Mouse (Mus musculus) olfactory bulb, adult 2 months (tissue): ENCODE measurements around the gene Plac9b. TPM values are rescaled to one million over a fixed set of nuclear protein-coding genes. Genes with fewer than 3 reads are reported as not detected.
"Not testable (repeated sequence)": the region's sequence is repeated elsewhere in the genome, so short reads cannot be mapped to it uniquely, and the experiment has no call there.

Experiments
- H3K27ac ChIP-seq: fragments of 200-500 bp; 2 replicates; pipeline ENCODE4 v1.5.1; 2012; ENCODE audit warnings: low read depth, low read length; ENCODE audit not compliant: insufficient read depth
- H3K4me1 ChIP-seq: fragments of 200-500 bp; 2 replicates; pipeline ENCODE4 v1.6.1; 2012; ENCODE audit warnings: low read length; ENCODE audit not compliant: control insufficient read depth, insufficient read depth
- H3K4me3 ChIP-seq: fragments of 200-500 bp; 2 replicates; pipeline ENCODE4 v1.5.1; 2012; ENCODE audit warnings: mild to moderate bottlenecking, low read depth, low read length, moderate library complexity; ENCODE audit not compliant: insufficient read depth
- WGBS: fragments of 180-500 bp; shearing (Covaris S2); methylation state at CpG from one replicate; pipeline ENCODE4 v1.1.7; 2018; 5-methylcytosine and 5-hydroxymethylcytosine counted together
- polyA plus RNA-seq: library from polyadenylated mRNA; stranded (reverse); fragments of >200 nt; gene quantifications from 2 replicates; pipeline ENCODE4 v1.2.4, GENCODE M21; 2012; ENCODE audit warnings: low replicate concordance; ENCODE audit not compliant: missing spikeins, insufficient read depth, insufficient read length

The Plac9b gene
- polyA plus RNA-seq, 1 experiment = not detected

- not testable (repeated sequence) for H3K4me3 ChIP-seq, H3K4me1 ChIP-seq, H3K27ac ChIP-seq
- no CpG with 5 or more reads among the region's 7 CpGs for WGBS
Measured at GRCm38 (mm10) chr14:26119095-26119494, 63.2 kb downstream of the Plac9b start.

DNA sequence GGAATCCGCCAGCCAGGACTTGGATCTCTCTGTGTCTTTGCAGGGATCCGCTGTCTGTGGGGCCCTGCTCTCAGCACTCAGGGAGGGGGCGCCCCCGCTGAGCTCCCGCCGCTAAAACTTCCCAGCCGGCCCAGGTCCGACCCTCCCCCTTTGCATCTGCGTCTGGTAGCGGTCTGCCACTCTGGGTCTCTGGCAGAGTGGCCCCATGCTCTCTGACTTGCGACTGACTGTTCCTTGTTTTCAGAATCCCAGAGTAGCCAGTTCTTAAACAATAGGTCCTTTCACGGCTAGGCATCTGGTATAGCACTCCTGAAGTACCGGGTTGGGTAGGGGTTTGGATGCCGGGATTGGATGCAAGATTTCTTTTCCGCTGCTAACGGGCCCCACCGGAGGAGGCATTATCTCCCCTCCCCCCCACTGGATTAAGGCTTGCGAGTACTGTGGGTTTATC is 63.7 kb downstream of the Plac9b start:
- not testable (repeated sequence) for H3K27ac ChIP-seq, H3K4me3 ChIP-seq, H3K4me1 ChIP-seq
- no CpG with 5 or more reads among the region's 18 CpGs for WGBS

GRCm38 (mm10) chr14:26118150-26118549 is 64.1 kb downstream of the Plac9b start, which contains the start of gene Duxbl2:
Duxbl2 (plus strand) TSS chr14:26118349.
- no CpG with 5 or more reads among the region's 7 CpGs for WGBS
- H3K4me1 ChIP-seq, H3K4me3 ChIP-seq, H3K27ac ChIP-seq: not testable (repeated sequence)

Other genes with a start within 250 kb of the Plac9b start
- gene Cphx1, start 244.2 kb downstream of the Plac9b start, polyA plus RNA-seq = not detected in 2 replicates
- not detected in 2 replicates for gene Duxbl1, start 203.9 kb downstream of the Plac9b start, polyA plus RNA-seq
- gene Gm9780, start 139.8 kb downstream of the Plac9b start, polyA plus RNA-seq = not detected in 2 replicates
- gene Tmem254c, start 115.1 kb downstream of the Plac9b start, polyA plus RNA-seq = not detected in 2 replicates
- gene Cphx2, start 101.0 kb downstream of the Plac9b start, polyA plus RNA-seq = not detected in 2 replicates
- not detected in 2 replicates for gene Cphx3, start 100.2 kb downstream of the Plac9b start, polyA plus RNA-seq
- gene Duxbl2, start 64.1 kb downstream of the Plac9b start, polyA plus RNA-seq = not detected in 2 replicates
- gene Tmem254b, start 24.6 kb upstream of the Plac9b start, polyA plus RNA-seq = not detected in 2 replicates
- gene Duxbl3, start 75.5 kb upstream of the Plac9b start, polyA plus RNA-seq = not detected in 2 replicates